Mouse (Mus musculus) midbrain, embryonic 16.5 days (tissue): ENCODE measurements around the gene Ptgir. TPM values are rescaled to one million over a fixed set of nuclear protein-coding genes. Genes with fewer than 3 reads are reported as not detected.
"Not testable (repeated sequence)": the region's sequence is repeated elsewhere in the genome, so short reads cannot be mapped to it uniquely, and the experiment has no call there.

ENCODE experiments used
- ATAC-seq: fragments of 200-750 bp; cut with Nextera tagmentation; 2 replicates; pipeline ENCODE4 v1.8.0; 2017; ENCODE audit warnings: moderate TSS enrichment
- H3K27ac ChIP-seq: fragments of 300-500 bp; sonication (generic); 2 replicates; pipeline ENCODE4 v1.5.1; 2014; ENCODE audit warnings: mild to moderate bottlenecking, low read length, mixed read lengths
- H3K27me3 ChIP-seq: fragments of 300-500 bp; sonication (generic); 2 replicates; pipeline ENCODE4 v1.6.1; 2014; ENCODE audit warnings: low read depth, low read length, mixed read lengths; ENCODE audit not compliant: control insufficient read depth, insufficient read depth
- H3K36me3 ChIP-seq: fragments of 300-500 bp; sonication (generic); 2 replicates; pipeline ENCODE4 v1.6.1; 2014; ENCODE audit warnings: mild to moderate bottlenecking, low read length, moderate library complexity, mixed read lengths; ENCODE audit not compliant: control insufficient read depth, insufficient read depth
- H3K4me1 ChIP-seq: fragments of 300-500 bp; sonication (generic); 2 replicates; pipeline ENCODE4 v1.6.1; 2014; ENCODE audit warnings: mild to moderate bottlenecking, low read length, mixed read lengths; ENCODE audit not compliant: control insufficient read depth, insufficient read depth
- H3K4me2 ChIP-seq: fragments of 300-500 bp; sonication (generic); 2 replicates; pipeline ENCODE4 v1.6.1; 2014; ENCODE audit warnings: mild to moderate bottlenecking, low read length, mixed read lengths
- H3K4me3 ChIP-seq: fragments of 300-500 bp; sonication (generic); 2 replicates; pipeline ENCODE4 v1.5.1; 2014; ENCODE audit warnings: low read depth, mild to moderate bottlenecking, low read length, moderate library complexity, mixed read lengths
- H3K9ac ChIP-seq: fragments of 300-500 bp; sonication (generic); 2 replicates; pipeline ENCODE4 v1.6.1; 2014; ENCODE audit warnings: low read depth, low read length, mixed read lengths
- H3K9me3 ChIP-seq: fragments of 300-500 bp; sonication (generic); replicated peaks from 2 replicates; pipeline ENCODE4 v1.6.1; 2014; ENCODE audit warnings: mild to moderate bottlenecking, low read length, mixed read lengths; ENCODE audit not compliant: control insufficient read depth, poor library complexity, severe bottlenecking
- WGBS: fragments of 180-500 bp; shearing (Covaris S2); extraction: QIAGEN DNeasy Blood & Tissue Kit; methylation state at CpG from one replicate; pipeline ENCODE4 v1.1.7; 2014; 5-methylcytosine and 5-hydroxymethylcytosine counted together
- polyA plus RNA-seq: library from polyadenylated mRNA; unstranded; fragments of >200 nt; fragmentation: Nextera tagmentation; extraction: Ambion mirVana; gene quantifications from 2 replicates; pipeline ENCODE4 v1.2.1, GENCODE M21; 2015

Gene Ptgir
- polyA plus RNA-seq, 1 experiment from 2014 or later: 0.23 TPM

GRCm38 (mm10) chr7:16947959-16948361, 41.7 kb downstream of the Ptgir start:
- no peak for ATAC-seq
- peak overlapping the region; percentile 78 for H3K4me3 ChIP-seq
- no peaks in the 10 kb centered on the region for H3K27me3 ChIP-seq

DNA sequence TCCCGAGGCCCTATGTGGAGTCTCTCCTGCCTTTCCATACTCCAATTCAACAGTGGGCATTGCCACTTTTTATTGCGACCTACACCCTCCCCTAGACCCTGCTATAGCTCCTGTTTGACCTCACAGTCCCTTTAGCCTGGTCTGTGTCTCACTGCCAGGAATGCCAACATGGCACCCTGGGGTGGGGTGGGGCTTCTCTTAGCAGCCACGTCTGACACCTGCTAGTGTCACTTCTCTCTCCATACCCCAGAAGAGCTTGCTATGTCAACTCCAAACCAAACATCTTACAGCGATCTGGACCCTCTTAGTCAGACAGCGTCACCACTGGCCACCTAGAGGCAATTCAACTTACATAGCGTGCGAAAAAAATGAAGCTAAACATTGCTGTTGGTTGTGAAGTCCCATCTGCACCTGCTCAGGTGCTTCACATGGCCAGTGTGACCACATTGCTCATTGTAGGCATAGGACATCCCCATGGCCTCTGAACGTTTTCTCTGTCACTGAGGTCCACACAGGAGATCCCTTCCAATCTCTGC, 42.7 kb downstream of the Ptgir start:
- Histone ChIP-seq H3K36me3 (no peaks in the 10 kb centered on the region), H3K9me3 (no peaks in the 10 kb centered on the region), H3K27ac (peak overlapping the region; percentile 98), H3K27me3 (no peaks in the 10 kb centered on the region), H3K4me3 (peak overlapping the region; percentile 78), H3K4me1 (peaks cover 42% of the 10 kb centered on the region), H3K4me2 (peak overlapping the region; percentile 78), H3K9ac (peak overlapping the region; percentile 96)
- ATAC-seq: no peak
- 53% methylated on average over 8 of the region's 8 CpGs for WGBS

More at GRCm38 (mm10) chr7:16947959-16948361, 41.7 kb downstream of the Ptgir start:
- Histone ChIP-seq H3K4me2 (peak overlapping the region; percentile 78), H3K27ac (peak overlapping the region; percentile 98), H3K4me1 (peaks cover 52% of the 10 kb centered on the region), H3K9ac (peak overlapping the region; percentile 96), H3K36me3 (no peaks in the 10 kb centered on the region), H3K9me3 (no peaks in the 10 kb centered on the region)
- whole genome bisulfite sequencing: 1% methylated on average over 4 of the region's 4 CpGs

DNA sequence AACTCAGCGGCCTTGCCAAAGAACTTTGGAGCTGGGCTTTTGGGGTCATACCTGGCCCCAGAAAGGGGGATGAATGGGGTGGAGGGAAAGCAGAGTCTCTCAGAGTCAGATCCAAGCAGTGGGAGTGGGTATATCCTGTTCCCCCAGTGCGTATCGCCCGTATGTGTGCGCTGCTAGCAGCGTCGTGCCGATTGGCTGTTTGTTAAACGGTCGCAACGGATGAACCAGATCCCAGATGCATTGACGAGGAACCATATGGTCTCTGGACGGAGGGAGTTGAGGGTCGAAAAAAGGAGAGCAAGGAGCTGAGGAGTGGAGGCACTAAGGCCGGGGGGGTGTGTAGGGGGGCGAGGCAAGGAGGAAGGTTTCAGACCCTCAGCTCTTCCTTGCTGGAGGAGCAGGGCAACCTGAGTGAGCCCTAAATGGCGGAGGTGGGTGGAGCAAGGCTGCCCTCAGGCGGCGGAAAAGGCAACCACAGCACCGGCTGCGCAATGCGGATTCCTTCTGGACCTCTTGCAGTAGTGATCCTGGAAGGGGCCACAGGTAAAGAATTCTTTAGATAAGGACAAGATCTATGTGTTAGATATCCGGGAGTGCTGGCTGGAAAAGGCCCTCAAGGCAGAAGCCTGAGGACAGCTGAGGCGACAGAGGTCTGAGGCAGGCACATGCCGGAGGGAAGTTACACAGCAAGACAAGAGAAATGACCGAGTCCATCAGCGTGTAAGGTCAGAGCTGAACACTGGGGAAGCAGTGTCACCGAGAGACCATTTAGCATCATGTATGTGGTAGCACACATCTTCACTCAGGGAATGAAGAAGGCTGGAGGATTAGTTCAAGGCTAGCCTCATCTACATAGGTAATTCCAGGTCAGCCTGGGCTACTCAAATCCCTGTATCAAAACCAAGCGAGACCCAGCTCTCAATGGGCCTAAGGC, 43.9 kb downstream of the Ptgir start:
- peak; percentile 55 for ATAC-seq
- Histone ChIP-seq H3K4me1 (peaks cover 40% of the 10 kb centered on the region), H3K4me3 (peak overlapping the region; percentile 78), H3K4me2 (peak overlapping the region; percentile 78), H3K36me3 (no peaks in the 10 kb centered on the region), H3K27me3 (no peaks in the 10 kb centered on the region), H3K9me3 (no peaks in the 10 kb centered on the region), H3K27ac (peak overlapping the region; percentile 98), H3K9ac (peak overlapping the region; percentile 96)
- 9% methylated on average over 29 of the region's 29 CpGs for WGBS

GRCm38 (mm10) chr7:16950861-16951635, 44.8 kb downstream of the Ptgir start:
- H3K9ac ChIP-seq: no peak overlapping the region
- 27% methylated on average over 18 of the region's 18 CpGs for WGBS
- H3K36me3 ChIP-seq: no peaks in the 10 kb centered on the region
- H3K4me3 ChIP-seq: no peak overlapping the region
- H3K27ac ChIP-seq: peak overlapping the region; percentile 98
- H3K9me3 ChIP-seq: no peaks in the 10 kb centered on the region
- ATAC-seq: peak; percentile 50
- peaks cover 45% of the 10 kb centered on the region for H3K4me1 ChIP-seq
- no peak overlapping the region for H3K4me2 ChIP-seq
- H3K27me3 ChIP-seq: no peaks in the 10 kb centered on the region

- H3K36me3 ChIP-seq, H3K4me2 ChIP-seq, H3K27me3 ChIP-seq, ATAC-seq, H3K4me3 ChIP-seq, H3K9ac ChIP-seq, H3K27ac ChIP-seq, H3K9me3 ChIP-seq: not testable (repeated sequence)
- WGBS: 69% methylated on average over 2 of the region's 2 CpGs
- peaks cover 64% of the 10 kb centered on the region for H3K4me1 ChIP-seq
Measured at GRCm38 (mm10) chr7:16953776-16954175, 47.5 kb downstream of the Ptgir start.

GRCm38 (mm10) chr7:16955712-16956111, 49.4 kb downstream of the Ptgir start:
- no peak for ATAC-seq
- H3K9ac ChIP-seq: no peak overlapping the region
- no peak overlapping the region for H3K4me3 ChIP-seq
- H3K4me2 ChIP-seq: no peak overlapping the region
- H3K27ac ChIP-seq: peak overlapping the region; percentile 97
- WGBS: 74% methylated on average over 4 of the region's 4 CpGs
- H3K36me3 ChIP-seq: no peaks in the 10 kb centered on the region
- H3K27me3 ChIP-seq: no peaks in the 10 kb centered on the region
- H3K9me3 ChIP-seq: no peaks in the 10 kb centered on the region
- H3K4me1 ChIP-seq: peaks cover 62% of the 10 kb centered on the region

DNA sequence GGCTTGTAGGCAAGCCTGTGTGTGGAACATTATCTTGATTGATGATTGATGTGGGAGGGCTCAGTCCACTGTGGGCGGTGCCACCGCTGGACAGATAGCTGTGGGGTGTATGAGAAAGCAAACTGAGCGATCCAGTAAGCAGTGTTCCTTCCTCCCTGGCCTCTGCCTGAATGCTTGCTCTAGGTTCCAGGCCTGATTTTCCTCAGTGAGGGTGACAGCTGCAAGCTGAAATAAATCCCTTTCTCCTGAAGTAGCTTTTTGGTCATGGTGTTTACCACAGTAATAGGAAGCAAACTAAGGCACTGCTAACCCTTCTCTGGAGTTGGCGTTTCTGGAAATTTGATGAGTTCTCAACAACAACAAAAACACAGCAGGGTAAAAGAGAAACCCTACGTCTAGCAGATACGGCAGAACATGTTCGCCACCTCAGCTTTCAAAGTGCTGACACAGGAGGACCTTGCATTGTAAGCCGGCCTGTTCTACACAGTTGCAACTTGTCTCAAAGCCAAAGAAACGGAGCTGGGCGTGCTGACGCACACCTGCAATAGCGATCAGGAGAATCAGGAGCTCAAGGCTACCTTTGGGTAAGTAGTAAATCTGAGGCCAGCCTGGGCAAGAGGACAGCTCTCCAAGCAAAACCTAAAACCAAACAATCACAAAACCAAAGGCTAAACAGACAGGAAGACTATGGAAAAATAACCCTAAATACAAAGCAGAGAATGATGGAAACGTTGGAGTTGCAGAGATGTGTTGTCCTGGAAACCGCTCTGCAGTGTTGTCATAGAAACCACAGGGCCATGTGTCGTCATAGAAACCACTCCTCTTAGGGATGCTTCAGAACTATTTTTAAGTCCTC, 50.3 kb downstream of the Ptgir start:
- WGBS: 19% methylated on average over 15 of the region's 15 CpGs

DNA sequence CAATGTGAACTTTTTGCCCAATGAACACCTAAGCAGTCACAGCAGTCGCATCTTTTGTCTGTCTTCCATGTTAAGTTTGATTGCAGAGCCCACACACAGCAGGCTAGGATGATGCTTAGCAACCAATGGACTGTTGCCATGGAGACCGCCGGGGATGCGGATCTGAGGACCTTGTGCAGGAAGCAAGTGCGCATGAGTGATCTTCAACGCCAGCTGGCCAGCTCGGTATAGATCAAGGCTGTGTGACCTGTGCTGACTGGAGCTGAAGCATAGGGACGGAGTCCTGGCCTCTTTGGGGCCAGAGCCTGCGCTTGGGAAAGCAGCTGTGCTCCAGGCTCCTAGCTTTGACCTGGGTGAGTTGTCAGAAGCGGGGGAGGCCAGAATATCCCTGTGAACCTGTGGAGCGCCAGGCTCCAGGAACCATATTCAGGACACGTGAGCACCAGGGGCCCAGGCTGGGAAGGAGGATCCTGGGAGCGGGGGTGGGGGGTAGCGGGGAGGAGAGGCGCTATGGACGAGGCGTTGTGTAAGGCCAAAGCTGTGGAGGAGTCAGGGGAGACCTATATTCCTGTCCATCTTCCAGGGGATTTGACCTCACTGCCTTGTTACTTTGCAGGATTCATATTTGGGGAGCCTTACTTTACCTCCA, 53.4 kb downstream of the Ptgir start, which contains the start of gene Pnmal1:
Gene Pnmal1 (plus strand): TSS at position 141 of the 649 bp plus-strand sequence.
- 4% methylated on average over 17 of the region's 17 CpGs for WGBS
- Histone ChIP-seq H3K36me3 (peaks cover 6% of the 10 kb centered on the region; the same call in 1 of the 2 replicates), H3K27ac (peak within 1 kb of the TSS; percentile 96), H3K9me3 (no peaks in the 10 kb centered on the region), H3K4me1 (peaks cover 64% of the 10 kb centered on the region), H3K4me3 (peak within 1 kb of the TSS; percentile 47), H3K4me2 (peak within 1 kb of the TSS; percentile 79), H3K27me3 (no peaks in the 10 kb centered on the region), H3K9ac (peak within 1 kb of the TSS; percentile 70)
- ATAC-seq: peak; percentile 93

More for the DNA sequence above, 50.3 kb downstream of the Ptgir start:
- Histone ChIP-seq H3K4me2 (peak overlapping the region; percentile 52), H3K27ac (peak overlapping the region; percentile 97), H3K4me1 (peaks cover 66% of the 10 kb centered on the region), H3K9ac (peak overlapping the region; percentile 48; the same call in 1 of the 2 replicates), H3K27me3 (no peaks in the 10 kb centered on the region), H3K4me3 (peak overlapping the region; percentile 2; the same call in 1 of the 2 replicates), H3K36me3 (no peaks in the 10 kb centered on the region), H3K9me3 (no peaks in the 10 kb centered on the region)
- peak; percentile 67 for ATAC-seq
